Mouse (Mus musculus) stomach, embryonic 15.5 days (tissue): ENCODE data around the gene Mapre3. TPM values are rescaled to one million over a fixed set of nuclear protein-coding genes. Genes with fewer than 3 reads are reported as not detected.

Experiments used
- ATAC-seq: fragments of 200-750 bp; cut with Nextera tagmentation; 2 replicates; pipeline ENCODE4 v1.8.0; 2017; ENCODE audit warnings: low read depth, moderate number of reproducible peaks, moderate TSS enrichment; ENCODE audit not compliant: insufficient read depth, low FRiP score
- H3K27ac ChIP-seq: fragments of 300-500 bp; sonication (generic); 2 replicates; pipeline ENCODE4 v1.5.1; 2015; ENCODE audit warnings: mild to moderate bottlenecking, inconsistent platforms
- H3K27me3 ChIP-seq: fragments of 300-500 bp; sonication (generic); replicated peaks from 2 replicates; pipeline ENCODE4 v1.6.1; 2015; ENCODE audit warnings: inconsistent platforms
- H3K36me3 ChIP-seq: fragments of 300-500 bp; sonication (generic); 2 replicates; pipeline ENCODE4 v1.6.1; 2015; ENCODE audit warnings: inconsistent platforms
- H3K4me1 ChIP-seq: fragments of 300-500 bp; sonication (generic); 2 replicates; pipeline ENCODE4 v1.6.1; 2015; ENCODE audit warnings: inconsistent platforms
- H3K4me2 ChIP-seq: fragments of 300-500 bp; sonication (generic); 2 replicates; pipeline ENCODE4 v1.6.1; 2015; ENCODE audit warnings: mild to moderate bottlenecking, inconsistent platforms
- H3K4me3 ChIP-seq: fragments of 300-500 bp; sonication (generic); replicated peaks from 2 replicates; pipeline ENCODE4 v1.5.1; 2015; ENCODE audit warnings: inconsistent platforms
- H3K9ac ChIP-seq: fragments of 300-500 bp; sonication (generic); 2 replicates; pipeline ENCODE4 v1.6.1; 2015; ENCODE audit warnings: inconsistent platforms
- H3K9me3 ChIP-seq: fragments of 300-500 bp; sonication (generic); 2 replicates; pipeline ENCODE4 v1.6.1; 2016; ENCODE audit warnings: inconsistent platforms
- WGBS: fragments of 180-500 bp; shearing (Covaris S2); methylation state at CpG from one replicate; pipeline ENCODE4 v1.1.7; 2015; 5-methylcytosine and 5-hydroxymethylcytosine counted together
- polyA plus RNA-seq: library from polyadenylated mRNA; unstranded; fragments of >200 nt; fragmentation: Nextera tagmentation; extraction: Ambion mirVana; gene quantifications from 2 replicates; pipeline ENCODE4 v1.2.1, GENCODE M21; 2015

The Mapre3 gene
- polyA plus RNA-seq, 1 experiment from 2014 or later = 19.7 TPM

DNA sequence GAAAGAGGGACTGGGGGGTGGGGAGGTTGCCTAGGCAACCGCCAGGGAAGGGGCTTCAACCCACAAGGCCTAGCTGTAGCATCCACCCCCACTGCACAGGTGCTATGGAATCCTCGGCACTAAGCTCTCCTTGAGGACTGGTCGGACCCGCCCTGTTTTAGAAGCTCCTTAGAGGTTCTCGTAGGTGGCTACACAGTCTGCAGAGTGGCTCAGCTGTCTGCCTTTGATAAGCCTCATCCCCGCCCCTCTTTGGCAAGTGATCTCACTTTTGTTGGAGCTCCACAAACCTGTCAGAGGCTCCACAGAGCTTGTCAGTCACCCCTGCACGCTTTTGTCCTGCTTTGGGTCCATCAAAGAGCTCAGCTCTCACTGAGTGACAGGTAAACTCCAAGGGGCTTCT, 17.0 kb upstream of the Mapre3 start:
- Histone ChIP-seq H3K27me3 (no peaks in the 10 kb centered on the region), H3K27ac (no peak overlapping the region), H3K9me3 (no peaks in the 10 kb centered on the region), H3K4me1 (no peaks in the 10 kb centered on the region), H3K4me2 (no peak overlapping the region), H3K4me3 (no peak overlapping the region), H3K36me3 (no peaks in the 10 kb centered on the region), H3K9ac (no peak overlapping the region)
- peak; percentile 38 for ATAC-seq
- 65% methylated on average over 7 of the region's 7 CpGs for WGBS

DNA sequence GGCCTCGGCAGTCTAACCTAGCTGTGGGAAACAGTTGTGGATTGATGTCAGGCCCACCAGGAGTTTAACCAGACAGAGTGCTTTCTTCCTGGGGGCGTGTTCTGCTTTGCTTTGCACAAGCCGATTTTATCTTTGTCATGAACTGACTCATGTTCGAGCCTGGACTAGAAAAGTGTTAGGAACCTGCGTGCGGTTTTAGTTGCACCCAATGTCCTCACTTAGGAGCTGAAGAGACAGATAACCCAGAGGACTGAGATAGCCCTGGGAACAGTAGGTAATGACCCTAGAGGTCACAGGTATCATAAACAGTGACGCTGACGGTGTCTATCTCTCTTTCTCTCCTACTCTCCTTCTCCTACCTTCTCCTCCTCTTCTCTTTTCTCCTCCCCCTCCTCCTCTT, 16.5 kb upstream of the Mapre3 start:
- Histone ChIP-seq H3K4me2 (no peak overlapping the region), H3K27me3 (no peaks in the 10 kb centered on the region), H3K4me3 (no peak overlapping the region), H3K27ac (no peak overlapping the region), H3K9me3 (no peaks in the 10 kb centered on the region), H3K4me1 (no peaks in the 10 kb centered on the region), H3K36me3 (no peaks in the 10 kb centered on the region), H3K9ac (no peak overlapping the region)
- WGBS = 54% methylated on average over 8 of the region's 8 CpGs
- no peak for ATAC-seq

DNA sequence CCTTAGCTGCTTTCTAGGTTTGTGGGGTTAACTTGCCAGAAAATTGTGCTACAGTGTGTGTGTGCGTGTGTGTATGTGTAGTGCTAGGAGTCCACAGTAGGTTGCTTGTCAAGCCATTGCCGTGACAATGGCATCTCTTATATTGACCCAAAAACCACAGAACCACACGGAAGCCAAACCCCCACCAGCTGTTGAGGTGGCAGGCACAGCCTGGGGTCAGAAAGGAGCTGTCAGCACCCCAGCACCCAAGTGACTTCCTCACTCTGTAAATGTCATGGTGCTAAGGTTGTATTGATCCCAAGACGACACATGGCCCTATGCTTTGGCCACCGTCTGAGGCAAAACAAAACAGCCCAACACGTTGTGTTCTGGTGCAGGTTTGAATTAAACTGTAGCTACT, 15.5 kb upstream of the Mapre3 start:
- H3K27ac ChIP-seq = no peak overlapping the region
- no peaks in the 10 kb centered on the region for H3K4me1 ChIP-seq
- no peak overlapping the region for H3K9ac ChIP-seq
- no peaks in the 10 kb centered on the region for H3K27me3 ChIP-seq
- no peaks in the 10 kb centered on the region for H3K36me3 ChIP-seq
- H3K4me2 ChIP-seq = no peak overlapping the region
- no peak overlapping the region for H3K4me3 ChIP-seq
- 72% methylated on average over 6 of the region's 6 CpGs for WGBS
- ATAC-seq = no peak
- H3K9me3 ChIP-seq = no peaks in the 10 kb centered on the region

DNA sequence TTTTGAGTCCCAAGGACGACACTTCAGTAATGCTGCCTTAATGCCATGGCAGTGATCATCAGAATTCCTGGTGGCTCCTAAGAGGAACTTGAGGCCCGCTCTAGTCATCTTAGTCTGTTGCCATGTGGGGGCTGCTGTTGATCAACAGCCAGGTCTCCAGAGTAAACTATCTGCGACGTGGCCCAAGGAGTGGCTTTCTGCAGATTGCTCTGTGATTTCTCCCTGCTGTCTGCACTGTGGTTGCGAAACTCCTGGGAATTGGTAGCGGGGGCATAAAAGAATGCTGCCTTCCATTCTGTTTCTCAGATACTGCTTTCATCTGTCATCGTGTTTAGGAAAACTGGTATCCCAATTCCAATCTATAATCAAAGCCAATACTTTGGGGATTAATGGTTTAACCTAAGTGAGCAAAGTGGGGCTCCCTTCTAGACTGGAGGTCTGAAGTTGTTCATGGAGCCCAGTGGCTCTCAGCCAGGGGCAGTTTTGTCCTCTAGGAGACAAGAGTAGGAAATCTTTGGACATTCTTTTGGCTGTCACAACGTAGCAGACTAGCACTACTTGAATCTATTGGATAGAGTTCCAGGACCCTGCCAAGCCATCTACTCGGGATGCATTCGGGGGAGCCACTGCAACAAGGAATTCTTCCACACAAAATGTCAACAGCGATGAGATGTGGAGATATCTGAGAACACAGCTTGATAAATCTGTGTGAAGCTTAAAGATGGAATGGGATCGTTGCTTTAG, 11.5 kb upstream of the Mapre3 start:
- H3K27me3 ChIP-seq = no peaks in the 10 kb centered on the region
- H3K9ac ChIP-seq = no peak overlapping the region
- H3K4me1 ChIP-seq = no peaks in the 10 kb centered on the region
- no peak overlapping the region for H3K27ac ChIP-seq
- no peaks in the 10 kb centered on the region for H3K9me3 ChIP-seq
- no peaks in the 10 kb centered on the region for H3K36me3 ChIP-seq
- WGBS = 62% methylated on average over 12 of the region's 12 CpGs
- H3K4me2 ChIP-seq = no peak overlapping the region
- ATAC-seq = no peak
- H3K4me3 ChIP-seq = no peak overlapping the region

DNA sequence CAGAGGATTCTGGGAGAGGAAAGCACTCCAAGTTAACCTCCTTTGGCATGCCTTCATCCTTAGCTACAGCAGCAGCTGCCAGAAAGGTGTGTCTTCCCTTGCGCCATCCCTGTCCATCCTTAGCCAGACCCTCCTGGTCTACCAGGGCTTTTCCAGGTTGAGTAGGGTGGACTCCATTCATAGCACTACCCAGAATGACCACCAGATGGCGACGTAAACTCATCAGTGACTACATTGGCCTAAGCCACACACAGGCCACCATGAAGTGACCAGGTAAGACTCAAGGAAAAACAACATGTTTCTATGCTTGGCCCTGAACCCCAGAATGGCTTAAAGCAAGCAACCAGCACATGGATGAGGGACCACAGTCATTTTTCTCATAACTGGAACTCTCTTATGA, 8.3 kb upstream of the Mapre3 start:
- WGBS = 10% methylated on average over 3 of the region's 3 CpGs
- no peaks in the 10 kb centered on the region for H3K36me3 ChIP-seq
- H3K4me2 ChIP-seq = no peak overlapping the region
- no peaks in the 10 kb centered on the region for H3K9me3 ChIP-seq
- no peaks in the 10 kb centered on the region for H3K4me1 ChIP-seq
- ATAC-seq = peak; percentile 84; the same call in 1 of the 2 replicates
- no peak overlapping the region for H3K9ac ChIP-seq
- H3K27me3 ChIP-seq = no peaks in the 10 kb centered on the region
- H3K27ac ChIP-seq = no peak overlapping the region
- H3K4me3 ChIP-seq = no peak overlapping the region

DNA sequence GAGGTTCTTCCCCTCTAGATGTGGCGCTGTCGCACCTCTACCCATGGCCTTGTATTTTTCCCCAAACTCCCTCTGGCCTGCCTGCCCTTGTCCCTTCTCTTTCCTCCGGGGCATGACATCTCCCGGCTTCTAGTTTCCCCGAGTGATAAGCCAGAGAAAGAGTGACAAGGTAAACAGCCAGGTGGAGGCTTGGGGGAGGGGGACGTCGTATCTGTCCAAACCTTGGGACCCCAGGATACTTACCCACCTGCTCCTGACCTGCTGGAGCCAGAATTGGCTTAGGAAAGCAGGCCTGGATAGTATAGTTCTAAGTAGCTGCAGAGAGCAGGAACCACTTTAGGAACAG, 652 bp downstream of the Mapre3 start:
- Histone ChIP-seq H3K4me1 (peaks cover 19% of the 10 kb centered on the region), H3K9me3 (no peaks in the 10 kb centered on the region), H3K4me3 (peak overlapping the region; percentile 85), H3K27me3 (no peaks in the 10 kb centered on the region), H3K4me2 (peak overlapping the region; percentile 85), H3K27ac (no peak overlapping the region), H3K36me3 (no peaks in the 10 kb centered on the region), H3K9ac (peak overlapping the region; percentile 66; the same call in 1 of the 2 replicates)
- ATAC-seq = 0 out of 2 replicates have a peak, but pooled peaks have one; percentile 2
- 4% methylated on average over 7 of the region's 7 CpGs for WGBS

DNA sequence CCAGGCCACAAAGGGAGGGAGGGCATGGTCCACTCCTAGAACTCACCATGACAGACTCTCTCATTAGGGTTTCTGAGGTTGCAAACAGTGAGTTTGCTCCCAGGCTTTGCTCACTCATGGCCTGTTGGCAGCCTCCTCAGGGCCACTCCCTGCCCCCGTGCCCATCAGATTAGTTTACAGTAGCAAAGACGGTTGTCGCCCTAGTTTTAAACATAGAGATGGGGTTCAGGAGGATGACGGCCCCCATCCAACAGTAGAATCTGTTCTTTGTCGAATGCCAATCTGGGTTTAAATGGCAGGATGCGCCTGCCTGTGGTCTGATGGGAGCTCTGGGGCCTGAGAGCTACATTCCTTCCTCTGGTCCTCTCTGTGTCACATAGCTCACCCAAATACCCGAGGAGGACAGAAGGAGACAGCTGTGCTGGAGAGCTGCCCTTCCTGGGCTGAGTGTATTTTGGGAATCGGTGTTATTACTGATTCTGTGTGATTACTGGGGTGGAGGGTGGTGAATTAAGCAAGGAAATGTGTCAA, 1.9 kb downstream of the Mapre3 start:
- H3K9me3 ChIP-seq = no peaks in the 10 kb centered on the region
- ATAC-seq = no peak

DNA sequence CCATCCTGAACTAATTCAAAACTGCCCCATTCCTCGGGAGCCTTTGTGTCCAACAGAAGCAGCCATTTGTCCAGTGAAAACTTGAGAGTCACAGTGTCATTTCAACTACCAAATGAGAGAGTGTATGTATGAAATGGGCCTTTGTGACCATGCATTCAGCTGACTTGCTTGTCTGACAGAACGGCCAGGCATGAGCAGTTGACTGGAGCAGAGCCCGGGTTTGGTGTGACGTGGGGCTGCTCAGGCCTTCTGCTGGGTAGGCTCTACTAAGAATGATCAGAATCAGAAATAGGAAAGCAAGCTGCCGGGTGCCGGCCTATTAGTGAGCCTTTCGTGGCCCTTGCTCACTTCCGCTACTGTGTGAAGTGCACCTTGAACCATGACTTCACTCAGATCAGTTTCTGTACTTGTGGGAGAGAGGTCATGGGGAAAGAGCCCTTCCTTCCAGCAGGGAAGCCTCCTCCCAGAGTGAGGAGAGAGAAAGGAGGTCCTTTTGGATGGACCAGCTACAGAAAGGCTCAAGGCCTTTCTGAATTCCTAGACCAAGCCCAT, 4.4 kb downstream of the Mapre3 start:
- Histone ChIP-seq H3K4me2 (no peak overlapping the region), H3K36me3 (no peaks in the 10 kb centered on the region), H3K4me1 (peaks cover 19% of the 10 kb centered on the region), H3K27me3 (no peaks in the 10 kb centered on the region), H3K27ac (no peak overlapping the region), H3K9ac (no peak overlapping the region), H3K9me3 (no peaks in the 10 kb centered on the region), H3K4me3 (no peak overlapping the region)
- no peak for ATAC-seq
- WGBS = 84% methylated on average over 8 of the region's 8 CpGs

More for the DNA sequence above, 1.9 kb downstream of the Mapre3 start:
- Histone ChIP-seq H3K4me3 (no peak overlapping the region), H3K36me3 (no peaks in the 10 kb centered on the region), H3K27me3 (no peaks in the 10 kb centered on the region), H3K4me1 (peaks cover 19% of the 10 kb centered on the region), H3K27ac (no peak overlapping the region), H3K4me2 (0 out of 2 replicates have a peak overlapping the region, but pooled peaks have one; percentile 5), H3K9ac (no peak overlapping the region)
- WGBS = 47% methylated on average over 8 of the region's 8 CpGs

DNA sequence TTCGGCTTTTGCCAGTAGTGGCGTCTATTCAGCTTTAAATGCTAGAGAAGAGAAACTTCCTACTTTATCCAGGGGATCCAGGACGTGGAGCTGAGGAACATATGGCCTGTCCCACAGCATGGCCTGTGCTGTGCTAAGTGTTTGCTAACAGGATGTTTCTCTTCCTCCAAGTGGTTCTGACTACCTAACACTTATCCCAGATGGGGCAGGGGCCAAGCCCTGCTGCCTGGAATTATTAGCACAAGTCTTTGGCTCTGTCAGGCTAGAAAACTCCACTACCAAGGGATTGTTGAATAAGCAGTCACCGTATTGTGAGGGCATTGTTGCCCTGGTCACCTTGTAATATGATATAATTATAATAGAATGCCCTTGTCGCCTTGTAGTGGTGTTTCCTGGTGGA, 8.2 kb downstream of the Mapre3 start:
- Histone ChIP-seq H3K4me2 (no peak overlapping the region), H3K27me3 (no peaks in the 10 kb centered on the region), H3K4me1 (no peaks in the 10 kb centered on the region), H3K9me3 (no peaks in the 10 kb centered on the region), H3K4me3 (no peak overlapping the region), H3K27ac (no peak overlapping the region), H3K36me3 (no peaks in the 10 kb centered on the region), H3K9ac (no peak overlapping the region)
- ATAC-seq = no peak
- 75% methylated on average over 5 of the region's 5 CpGs for WGBS

DNA sequence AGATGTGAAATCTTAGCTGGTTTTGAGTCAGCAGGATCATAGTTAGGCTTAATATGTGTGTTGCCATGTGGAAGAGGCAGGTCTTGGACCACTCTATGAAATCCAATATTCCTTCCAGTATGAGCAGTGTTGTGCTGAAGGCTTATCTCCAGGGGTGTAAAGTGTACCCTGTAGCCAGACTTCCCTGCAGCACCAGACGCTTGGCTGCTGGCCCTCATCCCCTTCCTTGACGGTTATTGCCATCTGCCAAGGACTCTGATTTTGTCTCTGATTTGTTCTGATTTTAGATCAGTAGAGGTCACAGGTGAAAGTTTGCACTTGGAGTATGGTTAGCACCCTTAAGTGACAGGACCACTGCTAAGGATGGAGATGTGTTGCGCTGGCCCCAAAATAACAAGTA, 8.7 kb downstream of the Mapre3 start:
- WGBS = 88% methylated on average over 3 of the region's 3 CpGs
- H3K9ac ChIP-seq = no peak overlapping the region
- H3K36me3 ChIP-seq = no peaks in the 10 kb centered on the region
- ATAC-seq = no peak
- no peak overlapping the region for H3K4me2 ChIP-seq
- no peak overlapping the region for H3K27ac ChIP-seq
- no peak overlapping the region for H3K4me3 ChIP-seq
- no peaks in the 10 kb centered on the region for H3K27me3 ChIP-seq
- H3K4me1 ChIP-seq = no peaks in the 10 kb centered on the region
- no peaks in the 10 kb centered on the region for H3K9me3 ChIP-seq

DNA sequence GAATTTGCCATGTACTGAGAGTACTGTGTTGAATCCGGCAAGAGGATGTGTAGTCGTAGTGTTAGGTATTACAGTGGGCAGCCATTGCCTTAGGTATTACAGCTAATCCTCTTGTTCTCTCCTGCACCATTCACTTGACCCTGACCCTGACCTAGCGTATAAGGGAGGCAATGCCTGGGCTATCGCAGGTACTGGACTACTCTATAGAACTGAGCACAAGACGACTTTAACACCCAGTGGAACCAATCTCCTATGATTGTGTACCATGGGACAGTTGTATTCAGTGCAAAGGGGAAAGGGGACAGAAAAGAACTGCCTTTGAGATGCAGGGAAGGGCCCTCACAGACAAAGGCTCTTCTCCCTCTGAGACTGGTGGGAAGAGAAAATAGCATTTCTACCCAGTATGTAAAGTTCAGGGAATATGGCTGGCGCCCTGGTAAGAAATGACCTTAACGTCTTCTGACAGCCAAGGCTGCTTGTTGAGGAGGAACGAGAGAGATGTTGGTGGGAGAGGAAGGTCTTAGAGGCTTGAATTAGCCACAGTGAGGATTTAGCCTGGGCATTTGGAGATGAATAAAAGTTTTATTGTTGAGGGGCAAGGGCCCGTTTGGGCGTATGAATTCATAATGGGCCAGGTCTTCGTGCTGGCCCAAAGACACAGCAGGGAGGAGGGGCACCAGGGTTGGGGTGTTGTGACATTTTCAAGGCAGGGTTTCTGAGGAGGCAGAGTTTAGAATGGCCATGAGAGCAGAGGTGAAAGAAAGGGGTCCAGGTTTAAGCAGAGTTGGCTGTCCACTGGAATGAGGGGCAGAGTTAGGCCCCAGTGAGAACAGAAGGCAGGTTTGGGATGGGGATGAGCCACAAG, 9.9 kb downstream of the Mapre3 start:
- Histone ChIP-seq H3K4me3 (no peak overlapping the region), H3K36me3 (no peaks in the 10 kb centered on the region), H3K27me3 (no peaks in the 10 kb centered on the region), H3K27ac (no peak overlapping the region), H3K4me2 (no peak overlapping the region), H3K9ac (no peak overlapping the region), H3K9me3 (no peaks in the 10 kb centered on the region), H3K4me1 (no peaks in the 10 kb centered on the region)
- 86% methylated on average over 11 of the region's 11 CpGs for WGBS
- ATAC-seq = no peak

DNA sequence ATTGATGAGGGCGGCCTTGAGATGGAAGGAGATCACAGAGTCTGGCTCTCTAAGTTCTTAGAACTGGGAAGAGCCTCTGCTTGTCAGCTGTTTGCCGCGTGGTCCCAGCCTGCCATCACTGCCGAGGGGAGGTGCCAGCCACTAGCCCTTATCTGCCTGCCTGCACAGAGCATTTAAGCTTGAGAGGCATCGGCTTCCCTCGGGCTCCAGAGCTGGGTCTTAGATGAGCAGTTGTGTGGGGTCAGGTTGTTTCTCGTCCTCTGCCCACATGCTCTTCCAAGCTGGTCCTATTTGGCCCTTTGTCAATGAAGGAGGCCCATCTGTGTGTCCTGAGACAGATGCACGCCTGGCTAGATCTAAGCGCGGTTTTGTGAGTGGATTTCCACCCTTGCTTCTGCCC, 10.7 kb downstream of the Mapre3 start:
- Histone ChIP-seq H3K27ac (no peak overlapping the region), H3K9me3 (no peaks in the 10 kb centered on the region), H3K36me3 (no peaks in the 10 kb centered on the region), H3K4me1 (no peaks in the 10 kb centered on the region), H3K4me3 (no peak overlapping the region), H3K27me3 (no peaks in the 10 kb centered on the region), H3K4me2 (no peak overlapping the region), H3K9ac (no peak overlapping the region)
- ATAC-seq = no peak
- 64% methylated on average over 10 of the region's 10 CpGs for WGBS
